Mouse (Mus musculus): Measurements from ENCODE around the gene Nyap1.

GRCm38 (mm10) chr5:137776408-137776918, 35.1 kb upstream of the Nyap1 start:
- TF ChIP-seq POLR2A (IDR thresholded peaks at IDR 0.05; ENCODE audit: insufficient read depth, low read length): no peak
- no peak for TF ChIP-seq CTCF (IDR thresholded peaks at IDR 0.05; ENCODE audit: low read depth, low read length)
- TF ChIP-seq EP300 (IDR thresholded peaks at IDR 0.05; ENCODE audit: insufficient read depth, low read depth, low read length): no peak
